In genomic region chr7:43995577-43995976, GRCm38 (mm10) we compare ENCODE assay signal across 39 mouse cellular contexts. TPM values are rescaled to one million over a fixed set of nuclear protein-coding genes. Genes with fewer than 3 reads are reported as not detected.
"Had no signal": no experiment of that assay in that cellular context is flagged by ENCODE, and none has a peak within 500 bp of the region (broad histone marks: within the 10 kb centered on the region; RNA-seq: fewer than 3 reads in every experiment).

TSS of gene Klk1b11 (plus strand) at chr7:43995877.

RNA-seq across cellular contexts. Expression of gene Klk1b11, which starts in this region (rescaled TPM):
- total RNA-seq: heart, postnatal 10 days; heart, postnatal 14 days; heart, postnatal 25 days; heart, postnatal 36 days; heart, postnatal 4 days; hematopoietic stem cell, adult 5-6 weeks; hindbrain, postnatal 0 days; layer of hippocampus, adult 18-20 months; layer of hippocampus, adult 2 months; layer of hippocampus, adult 8-10 months; layer of hippocampus, postnatal 10 days; layer of hippocampus, postnatal 14 days; layer of hippocampus, postnatal 25 days; layer of hippocampus, postnatal 36 days; left cerebral cortex, adult 18-20 months; left cerebral cortex, adult 2 months had no signal
- polyA plus RNA-seq: heart, embryonic 10.5 days; heart, embryonic 11.5 days; heart, embryonic 12.5 days; heart, embryonic 13.5 days; heart, embryonic 14.5 days; heart, embryonic 15.5 days; heart, postnatal 0 days; hindbrain, embryonic 10.5 days; hindbrain, embryonic 11.5 days; hindbrain, embryonic 12.5 days; hindbrain, embryonic 13.5 days; hindbrain, embryonic 14.5 days; hindbrain, embryonic 15.5 days; hindbrain, embryonic 16.5 days; hindbrain, postnatal 0 days; inflammation-experienced regulatory T-cells, adult 6 months; intestine, embryonic 14.5 days; intestine, embryonic 15.5 days; intestine, embryonic 16.5 days; intestine, postnatal 0 days; kidney, embryonic 14.5 days; kidney, embryonic 15.5 days; kidney, embryonic 16.5 days; large intestine, adult 2 months had no signal
